Mouse (Mus musculus) liver, embryonic 13.5 days (tissue): Measurements from ENCODE around the gene Bmpr1b. TPM values are rescaled to one million over a fixed set of nuclear protein-coding genes. Genes with fewer than 3 reads are reported as not detected.

Experiments used
- ATAC-seq: fragments of 200-750 bp; cut with Nextera tagmentation; 2 replicates; pipeline ENCODE4 v1.8.0; 2017; ENCODE audit warnings: low read depth, mild to moderate bottlenecking, moderate number of reproducible peaks, moderate library complexity
- DNase-seq: peaks from one replicate; pipeline ENCODE4 v3.0.0; 2022
- H3K27ac ChIP-seq: fragments of 300-500 bp; sonication (generic); 2 replicates; pipeline ENCODE4 v1.5.1; 2015; ENCODE audit warnings: moderate library complexity, mild to moderate bottlenecking, inconsistent platforms
- H3K27me3 ChIP-seq: fragments of 300-500 bp; sonication (generic); 2 replicates; pipeline ENCODE4 v1.6.1; 2015; ENCODE audit warnings: mild to moderate bottlenecking, inconsistent platforms
- H3K36me3 ChIP-seq: fragments of 300-500 bp; sonication (generic); 2 replicates; pipeline ENCODE4 v1.6.1; 2015; ENCODE audit warnings: mild to moderate bottlenecking, inconsistent platforms
- H3K4me1 ChIP-seq: fragments of 300-500 bp; sonication (generic); replicated peaks from 2 replicates; pipeline ENCODE4 v1.6.1; 2015; ENCODE audit warnings: inconsistent platforms
- H3K4me2 ChIP-seq: fragments of 300-500 bp; sonication (generic); 2 replicates; pipeline ENCODE4 v1.6.1; 2015; ENCODE audit warnings: inconsistent platforms, mild to moderate bottlenecking, moderate library complexity
- H3K4me3 ChIP-seq: fragments of 300-500 bp; sonication (generic); replicated peaks from 2 replicates; pipeline ENCODE4 v1.5.1; 2015; ENCODE audit warnings: mild to moderate bottlenecking, inconsistent platforms
- H3K9ac ChIP-seq: fragments of 300-500 bp; sonication (generic); 2 replicates; pipeline ENCODE4 v1.6.1; 2015; ENCODE audit warnings: mild to moderate bottlenecking, inconsistent platforms
- H3K9me3 ChIP-seq: fragments of 300-500 bp; sonication (generic); replicated peaks from 2 replicates; pipeline ENCODE4 v1.6.1; 2016; ENCODE audit warnings: inconsistent platforms
- WGBS: fragments of 180-500 bp; shearing (Covaris S2); methylation state at CpG from one replicate; pipeline ENCODE4 v1.1.7; 2015; ENCODE audit not compliant: insufficient replicate concordance; 5-methylcytosine and 5-hydroxymethylcytosine counted together
- polyA plus RNA-seq: library from polyadenylated mRNA; unstranded; fragments of >200 nt; fragmentation: Nextera tagmentation; extraction: Ambion mirVana; gene quantifications from 2 replicates; pipeline ENCODE4 v1.2.1, GENCODE M21; 2015

Gene Bmpr1b
- polyA plus RNA-seq, 1 experiment from 2014 or later = 0.18 TPM

DNA sequence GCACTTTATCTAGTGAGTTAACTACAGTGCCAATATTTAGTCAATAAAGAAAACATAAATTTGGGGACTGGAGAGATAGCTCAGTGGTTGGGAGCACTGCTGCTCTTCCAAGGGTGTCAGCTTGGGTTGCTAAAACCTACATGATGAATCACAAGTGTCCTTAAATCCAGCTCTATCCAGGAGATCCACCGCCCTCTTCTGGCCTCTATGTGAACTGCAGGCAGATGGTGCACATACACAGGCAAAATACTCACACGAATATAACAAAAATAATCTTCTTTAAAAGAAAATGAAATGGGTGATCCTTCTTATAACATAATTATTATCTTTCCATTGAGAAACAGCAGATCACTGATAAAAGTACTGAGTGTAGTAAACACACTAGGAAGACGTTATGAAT is 268.9 kb downstream of the Bmpr1b start:
- 60% methylated on average over 3 of the region's 3 CpGs for WGBS
- no peak for DNase-seq
- H3K27me3 ChIP-seq = no peaks in the 10 kb centered on the region
- no peak overlapping the region for H3K4me2 ChIP-seq
- no peaks in the 10 kb centered on the region for H3K36me3 ChIP-seq
- H3K9ac ChIP-seq = no peak overlapping the region
- H3K9me3 ChIP-seq = no peaks in the 10 kb centered on the region
- no peak overlapping the region for H3K27ac ChIP-seq
- H3K4me1 ChIP-seq = no peaks in the 10 kb centered on the region
- H3K4me3 ChIP-seq = no peak overlapping the region
- no peak for ATAC-seq

DNA sequence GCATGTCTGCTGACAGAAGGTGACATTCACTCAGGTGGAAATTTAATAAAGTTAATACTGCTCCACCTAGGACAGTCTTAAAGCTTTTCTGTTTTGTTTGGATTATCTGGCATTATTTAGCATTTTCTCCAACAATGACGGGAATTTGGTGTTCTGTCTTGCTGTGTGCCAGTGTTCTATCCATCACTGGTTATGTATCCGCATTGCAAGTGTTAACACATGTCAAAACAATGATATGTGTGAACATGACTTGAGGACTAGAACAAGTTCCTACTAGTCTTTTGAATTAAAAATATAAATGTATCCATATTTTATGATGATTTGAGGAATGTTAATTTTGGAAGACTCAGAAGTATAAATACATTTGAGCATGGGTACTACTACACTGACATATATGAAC is 269.7 kb downstream of the Bmpr1b start:
- WGBS = 76% methylated on average over 2 of the region's 2 CpGs
- H3K9ac ChIP-seq = no peak overlapping the region
- no peaks in the 10 kb centered on the region for H3K36me3 ChIP-seq

GRCm38 (mm10) chr3:141897698-141898097 is 271.5 kb downstream of the Bmpr1b start:
- no peak for ATAC-seq
- DNase-seq = no peak
- no peaks in the 10 kb centered on the region for H3K4me1 ChIP-seq
- 68% methylated on average over 4 of the region's 4 CpGs for WGBS
- H3K4me2 ChIP-seq = no peak overlapping the region
- no peaks in the 10 kb centered on the region for H3K36me3 ChIP-seq
- no peaks in the 10 kb centered on the region for H3K27me3 ChIP-seq
- no peak overlapping the region for H3K27ac ChIP-seq
- no peak overlapping the region for H3K4me3 ChIP-seq
- H3K9me3 ChIP-seq = no peaks in the 10 kb centered on the region
- no peak overlapping the region for H3K9ac ChIP-seq

More for the DNA sequence above, 269.7 kb downstream of the Bmpr1b start:
- Histone ChIP-seq H3K27me3 (no peaks in the 10 kb centered on the region), H3K4me1 (no peaks in the 10 kb centered on the region), H3K4me2 (no peak overlapping the region), H3K4me3 (no peak overlapping the region), H3K27ac (no peak overlapping the region), H3K9me3 (no peaks in the 10 kb centered on the region)
- DNase-seq (no peak), ATAC-seq (no peak)

DNA sequence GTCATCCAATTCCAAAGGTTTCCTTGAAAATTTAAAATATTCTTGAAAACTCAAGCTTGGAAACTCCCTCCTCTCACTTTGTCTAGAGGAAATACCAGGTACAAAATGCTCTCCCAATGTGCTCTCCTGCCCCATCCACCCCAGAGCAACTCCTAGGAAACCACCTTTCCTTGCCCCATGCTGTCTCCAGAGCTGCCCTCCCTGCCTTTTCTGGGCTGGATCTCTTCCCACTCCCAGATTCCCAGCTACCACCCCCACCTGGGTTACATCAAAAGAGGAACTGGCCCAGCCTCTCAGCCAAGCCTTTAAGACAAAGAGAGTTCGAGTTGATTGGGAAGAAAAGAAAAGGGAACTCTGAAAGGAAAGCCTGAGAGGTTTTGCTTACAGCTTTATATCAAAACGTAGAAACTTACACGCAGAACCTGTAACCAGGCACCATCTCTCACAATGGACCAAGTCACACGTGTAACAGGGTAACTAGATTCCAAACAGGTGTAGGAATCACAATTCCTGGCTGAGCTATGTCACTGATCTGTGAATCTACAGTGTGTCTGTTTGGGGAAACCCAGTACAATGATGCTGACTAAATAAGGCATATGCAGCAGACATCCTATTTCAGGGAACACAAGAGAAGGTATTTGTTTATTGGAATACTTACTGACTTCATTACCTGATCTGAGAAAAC is 272.2 kb downstream of the Bmpr1b start:
- Histone ChIP-seq H3K9me3 (no peaks in the 10 kb centered on the region), H3K4me3 (no peak overlapping the region), H3K9ac (no peak overlapping the region), H3K4me1 (no peaks in the 10 kb centered on the region), H3K27me3 (no peaks in the 10 kb centered on the region), H3K36me3 (no peaks in the 10 kb centered on the region), H3K4me2 (no peak overlapping the region), H3K27ac (no peak overlapping the region)
- 23% methylated on average over 4 of the region's 4 CpGs for WGBS
- DNase-seq (no peak), ATAC-seq (no peak)

- no peak overlapping the region for H3K27ac ChIP-seq
- DNase-seq = no peak
- H3K36me3 ChIP-seq = no peaks in the 10 kb centered on the region
- no peaks in the 10 kb centered on the region for H3K9me3 ChIP-seq
- no peak overlapping the region for H3K4me3 ChIP-seq
- 52% methylated on average over 5 of the region's 5 CpGs for WGBS
- ATAC-seq = no peak
- H3K9ac ChIP-seq = no peak overlapping the region
- H3K4me2 ChIP-seq = no peak overlapping the region
- H3K4me1 ChIP-seq = no peaks in the 10 kb centered on the region
- H3K27me3 ChIP-seq = no peaks in the 10 kb centered on the region
Observed at GRCm38 (mm10) chr3:141895096-141895495, 274.1 kb downstream of the Bmpr1b start.

DNA sequence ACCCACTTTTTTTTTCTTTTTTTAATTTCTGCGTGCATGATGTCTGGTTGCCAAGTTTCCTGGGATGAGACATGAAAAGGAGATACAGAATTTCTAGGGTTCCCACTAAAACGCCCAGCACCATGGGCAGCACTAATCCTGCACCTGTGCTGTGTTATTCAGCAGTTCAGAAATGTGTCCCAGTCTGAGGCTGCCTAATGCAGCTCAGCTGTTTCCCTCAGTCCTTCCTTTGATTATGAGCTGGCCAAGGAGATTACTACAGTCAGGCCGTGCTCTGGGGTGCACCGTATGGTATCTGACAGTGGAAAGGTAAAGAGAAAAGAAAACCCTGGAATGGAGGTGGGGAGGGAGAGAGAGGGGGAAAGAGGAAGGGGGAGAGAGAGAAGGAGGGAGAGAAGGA is 278.6 kb downstream of the Bmpr1b start:
- H3K4me2 ChIP-seq = no peak overlapping the region
- WGBS = 40% methylated on average over 4 of the region's 4 CpGs
- no peak for DNase-seq
- H3K27me3 ChIP-seq = no peaks in the 10 kb centered on the region
- H3K9ac ChIP-seq = no peak overlapping the region
- H3K9me3 ChIP-seq = no peaks in the 10 kb centered on the region
- ATAC-seq = no peak
- H3K27ac ChIP-seq = no peak overlapping the region
- H3K4me1 ChIP-seq = no peaks in the 10 kb centered on the region
- H3K36me3 ChIP-seq = no peaks in the 10 kb centered on the region
- no peak overlapping the region for H3K4me3 ChIP-seq

DNA sequence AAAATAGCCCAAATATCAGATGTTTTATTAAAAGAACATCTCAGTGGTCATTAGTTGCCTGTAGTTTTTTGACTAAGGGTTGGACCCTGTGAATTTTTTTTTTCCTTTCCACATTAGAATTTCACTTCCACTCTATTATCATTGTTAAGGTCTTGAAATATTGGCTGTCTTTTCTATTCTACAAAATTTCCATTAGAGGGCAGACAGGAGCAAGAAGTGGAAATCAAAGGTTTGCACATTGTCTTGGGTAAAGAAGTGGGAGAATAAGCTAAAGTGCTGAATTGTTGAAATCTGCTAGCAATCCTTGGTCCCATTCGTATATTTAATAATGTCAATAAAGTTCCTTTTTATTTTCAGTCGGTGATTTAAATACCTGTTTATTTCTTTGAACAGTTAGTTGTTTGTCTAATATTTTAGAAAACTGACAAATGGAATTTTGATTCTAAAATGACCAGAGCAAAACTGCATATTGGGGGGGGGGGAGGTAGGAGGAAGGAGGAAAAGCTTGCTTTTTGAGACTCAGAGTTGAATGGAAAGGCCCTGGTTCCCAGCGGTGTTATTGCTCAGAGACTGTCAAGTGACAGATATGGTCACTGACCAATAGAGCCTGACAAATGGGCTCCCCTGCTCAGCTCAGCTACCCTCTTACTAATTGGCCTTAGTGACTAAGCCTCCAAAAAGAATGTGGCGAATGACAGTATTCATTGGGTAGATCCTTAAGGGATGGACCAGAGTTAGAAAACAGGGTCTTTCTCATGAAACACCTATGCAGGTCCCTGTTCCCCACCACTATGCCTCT is 281.6 kb downstream of the Bmpr1b start:
- 53% methylated on average over 4 of the region's 4 CpGs for WGBS
- Histone ChIP-seq H3K36me3 (no peaks in the 10 kb centered on the region), H3K4me2 (no peak overlapping the region), H3K27me3 (no peaks in the 10 kb centered on the region), H3K9me3 (no peaks in the 10 kb centered on the region), H3K4me3 (no peak overlapping the region), H3K27ac (no peak overlapping the region), H3K4me1 (no peaks in the 10 kb centered on the region), H3K9ac (no peak overlapping the region)
- DNase-seq (no peak), ATAC-seq (no peak)

DNA sequence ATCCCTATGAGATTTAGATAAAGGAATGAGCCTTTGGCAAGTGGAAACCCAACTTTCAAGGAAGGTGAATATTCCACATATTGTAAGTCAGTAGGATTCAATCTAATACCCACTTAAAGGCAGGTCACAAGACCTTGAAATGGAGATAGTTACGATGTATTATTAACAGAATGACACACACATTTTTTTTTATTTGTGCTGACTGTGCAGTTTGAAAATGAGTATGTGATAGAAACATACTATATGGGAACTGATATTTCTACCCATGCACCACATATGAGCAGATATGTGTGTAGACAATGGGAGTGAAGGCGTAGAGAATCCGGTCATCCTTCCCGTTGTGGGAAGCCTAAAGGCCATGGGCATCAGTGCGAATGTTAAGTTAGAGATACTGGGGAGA is 285.0 kb downstream of the Bmpr1b start:
- Histone ChIP-seq H3K9me3 (no peaks in the 10 kb centered on the region), H3K27ac (no peak overlapping the region), H3K27me3 (no peaks in the 10 kb centered on the region), H3K9ac (no peak overlapping the region), H3K4me1 (no peaks in the 10 kb centered on the region), H3K4me3 (no peak overlapping the region), H3K36me3 (no peaks in the 10 kb centered on the region), H3K4me2 (no peak overlapping the region)
- WGBS = 81% methylated on average over 5 of the region's 5 CpGs
- DNase-seq (no peak), ATAC-seq (no peak)

DNA sequence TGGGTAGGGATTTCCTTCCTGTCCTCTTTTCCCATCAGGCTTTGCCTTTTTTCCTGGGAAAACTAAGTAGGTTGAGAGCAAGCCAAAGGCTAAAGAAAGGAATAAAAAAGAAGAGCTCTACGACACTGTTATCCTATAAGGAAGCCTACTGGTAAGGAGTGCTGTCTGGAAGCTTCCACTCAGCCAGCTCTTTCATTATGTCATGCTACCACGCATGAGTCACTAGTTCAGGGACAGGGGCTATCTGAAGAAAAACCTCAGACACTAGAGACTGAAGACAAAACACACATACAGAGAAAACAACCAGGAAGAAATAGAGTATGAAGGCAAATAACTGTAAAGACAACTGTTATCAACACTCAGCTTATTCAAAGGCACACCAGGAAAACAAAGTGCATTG is 286.7 kb downstream of the Bmpr1b start:
- H3K4me1 ChIP-seq = no peaks in the 10 kb centered on the region
- DNase-seq (no peak), ATAC-seq (no peak)
- 48% methylated on average over 2 of the region's 2 CpGs for WGBS
- H3K36me3 ChIP-seq = no peaks in the 10 kb centered on the region
- H3K4me2 ChIP-seq = no peak overlapping the region
- no peak overlapping the region for H3K4me3 ChIP-seq
- H3K9me3 ChIP-seq = no peaks in the 10 kb centered on the region
- H3K27me3 ChIP-seq = no peaks in the 10 kb centered on the region
- H3K27ac ChIP-seq = no peak overlapping the region
- H3K9ac ChIP-seq = no peak overlapping the region

GRCm38 (mm10) chr3:141872337-141873042 is 296.7 kb downstream of the Bmpr1b start:
- Histone ChIP-seq H3K4me3 (no peak overlapping the region), H3K4me2 (no peak overlapping the region), H3K36me3 (no peaks in the 10 kb centered on the region), H3K9ac (no peak overlapping the region), H3K4me1 (no peaks in the 10 kb centered on the region), H3K9me3 (no peaks in the 10 kb centered on the region), H3K27me3 (no peaks in the 10 kb centered on the region), H3K27ac (no peak overlapping the region)
- DNase-seq (no peak), ATAC-seq (no peak)
- WGBS = 60% methylated on average over 10 of the region's 10 CpGs

- WGBS = 47% methylated on average over 3 of the region's 3 CpGs
- no peak overlapping the region for H3K27ac ChIP-seq
- no peaks in the 10 kb centered on the region for H3K4me1 ChIP-seq
- H3K27me3 ChIP-seq = no peaks in the 10 kb centered on the region
- H3K9me3 ChIP-seq = no peaks in the 10 kb centered on the region
- H3K9ac ChIP-seq = no peak overlapping the region
- no peaks in the 10 kb centered on the region for H3K36me3 ChIP-seq
- H3K4me3 ChIP-seq = no peak overlapping the region
- DNase-seq (no peak), ATAC-seq (no peak)
- no peak overlapping the region for H3K4me2 ChIP-seq
Observed at GRCm38 (mm10) chr3:141871805-141872204, 297.4 kb downstream of the Bmpr1b start.
